Mouse (Mus musculus) CH12.LX (cell line): Measurements from ENCODE around the gene Hoxc4. TPM values are rescaled to one million over a fixed set of nuclear protein-coding genes. Genes with fewer than 3 reads are reported as not detected.

Experiments
- DNase-seq: peaks from one replicate; pipeline ENCODE4 v3.0.0-alpha.2; 2013; ENCODE audit errors: extremely low read depth
- H3K27ac ChIP-seq: 2 replicates; pipeline ENCODE4 v1.5.1; 2012; ENCODE audit warnings: low read depth, mild to moderate bottlenecking, control low read depth, moderate library complexity; ENCODE audit not compliant: insufficient read depth
- H3K27me3 ChIP-seq: replicated peaks from 2 replicates; pipeline ENCODE3; 2012; ENCODE audit warnings: inconsistent platforms
- H3K36me3 ChIP-seq, 2 experiments: replicated peaks in 1 of 2; 2 replicates each; pipeline versions ENCODE3 to v1.6.1; 2012; ENCODE audit warnings: inconsistent platforms in 1 of 2, low read length in 1 of 2, mild to moderate bottlenecking in 1 of 2, mixed read lengths in 1 of 2, moderate library complexity in 1 of 2; ENCODE audit not compliant: control insufficient read depth in 1 of 2, insufficient read depth in 1 of 2
- H3K4me1 ChIP-seq, 2 experiments: 2 replicates each; pipeline ENCODE4 v1.6.1; 2012; ENCODE audit warnings: inconsistent platforms in 1 of 2, moderate library complexity in 1 of 2; ENCODE audit not compliant: insufficient read depth in 2 of 2, control insufficient read depth in 1 of 2
- H3K4me2 ChIP-seq: 2 replicates; pipeline ENCODE4 v1.6.1; 2012; ENCODE audit warnings: low read depth, mild to moderate bottlenecking, control low read depth; ENCODE audit not compliant: poor library complexity, insufficient read depth, severe bottlenecking
- H3K4me3 ChIP-seq, 3 experiments: fragments of 150-350 bp in 1 of 3; sonication (generic) in 1 of 3; replicated peaks in 1 of 3; 2 replicates each; pipeline versions ENCODE3 to v1.5.1; 2011 to 2012; ENCODE audit warnings: low read depth in 2 of 3, low read length in 2 of 3, mild to moderate bottlenecking in 2 of 3, moderate library complexity in 2 of 3, control low read depth in 1 of 3, improper control_type of control experiment in 1 of 3, inconsistent platforms in 1 of 3, mixed read lengths in 1 of 3; ENCODE audit not compliant: poor library complexity in 1 of 3
- H3K79me2 ChIP-seq: replicated peaks from 2 replicates; pipeline ENCODE4 v1.6.1; 2012; ENCODE audit warnings: mild to moderate bottlenecking, moderate library complexity; ENCODE audit not compliant: control insufficient read depth, poor library complexity, insufficient read depth, severe bottlenecking; ENCODE audit errors: extremely low read depth
- H3K9ac ChIP-seq: 2 replicates; pipeline ENCODE4 v1.6.1; 2012; ENCODE audit warnings: low read depth, mild to moderate bottlenecking, control low read depth, moderate library complexity; ENCODE audit not compliant: insufficient read depth
- H3K9me3 ChIP-seq: replicated peaks from 2 replicates; pipeline ENCODE3; 2012; ENCODE audit warnings: low read length, inconsistent platforms, mixed read lengths
- CHD1 ChIP-seq: IDR thresholded peaks from 2 replicates; pipeline ENCODE4 v1.6.1; 2012; ENCODE audit warnings: low read depth, low read length, improper control_type of control experiment, inconsistent platforms
- CTCF ChIP-seq, 2 experiments: IDR thresholded peaks in 1 of 2; conservative IDR thresholded peaks in 1 of 2; 2 replicates each; pipeline ENCODE4 v1.5.1; 2011 to 2012; ENCODE audit warnings: low read depth in 2 of 2, low read length in 2 of 2, improper control_type of control experiment in 1 of 2, inconsistent platforms in 1 of 2, mild to moderate bottlenecking in 1 of 2, moderate library complexity in 1 of 2
- ELF1 ChIP-seq: IDR thresholded peaks from 2 replicates; pipeline ENCODE4 v1.6.1; 2014; ENCODE audit warnings: low read depth, mild to moderate bottlenecking, inconsistent platforms, low read length, improper control_type of control experiment
- ETS1 ChIP-seq: conservative IDR thresholded peaks from 2 replicates; pipeline ENCODE4 v1.6.1; 2012; ENCODE audit warnings: low read depth, mild to moderate bottlenecking, inconsistent platforms, low read length, improper control_type of control experiment, moderate library complexity
- HCFC1 ChIP-seq: IDR thresholded peaks from 2 replicates; pipeline ENCODE4 v1.6.1; 2012; ENCODE audit warnings: low read depth, mild to moderate bottlenecking, inconsistent platforms, low read length, improper control_type of control experiment
- JUN ChIP-seq: IDR thresholded peaks from 2 replicates; pipeline ENCODE4 v1.6.1; 2011; ENCODE audit warnings: low read depth, mild to moderate bottlenecking, low read length, improper control_type of control experiment, moderate library complexity; ENCODE audit not compliant: insufficient read depth
- MXI1 ChIP-seq: IDR thresholded peaks from 2 replicates; pipeline ENCODE4 v1.6.1; 2011; ENCODE audit warnings: mild to moderate bottlenecking, low read depth, low read length, improper control_type of control experiment
- SIN3A ChIP-seq: IDR thresholded peaks from 2 replicates; pipeline ENCODE4 v1.6.1; 2012; ENCODE audit warnings: low read length, improper control_type of control experiment, inconsistent platforms
- SMC3 ChIP-seq: IDR thresholded peaks from 2 replicates; pipeline ENCODE4 v1.6.1; 2011; ENCODE audit warnings: low read depth, low read length, improper control_type of control experiment
- TBP ChIP-seq: conservative IDR thresholded peaks from 2 replicates; pipeline ENCODE4 v1.6.1; 2011; ENCODE audit warnings: low read depth, low read length, improper control_type of control experiment
- TCF12 ChIP-seq: IDR thresholded peaks from 2 replicates; pipeline ENCODE4 v1.6.1; 2014; ENCODE audit warnings: low read depth, mild to moderate bottlenecking, inconsistent platforms, low read length, improper control_type of control experiment
- ZMIZ1 ChIP-seq: IDR thresholded peaks from 2 replicates; pipeline ENCODE4 v1.6.1; 2012; ENCODE audit warnings: low read depth, mild to moderate bottlenecking, inconsistent platforms, low read length, improper control_type of control experiment
- ZNF384 ChIP-seq: IDR thresholded peaks from 2 replicates; pipeline ENCODE4 v1.6.1; 2012; ENCODE audit warnings: low read depth, low read length, improper control_type of control experiment, inconsistent platforms
- dilution Hi-C: fragments of 300-500 bp; cut with MboI; formaldehyde crosslinking; loops from 2 replicates; pipeline ENCODE4 v1.14.3; 2020; ENCODE audit warnings: low sequenced_read_pairs; ENCODE audit not compliant: extremely low pct_unique_long_range_greater_than_20kb, extremely low pct_ligation_motif_present
- in situ Hi-C: fragments of 300-500 bp; cut with MboI; formaldehyde crosslinking; loops from 3 replicates; pipeline ENCODE4 v1.14.3; 2019; ENCODE audit warnings: low sequenced_read_pairs, low pct_ligation_motif_present, low pct_unique_long_range_greater_than_20kb, mixed read lengths
- polyA plus RNA-seq: library from polyadenylated mRNA; unstranded; fragments of >175 nt; gene quantifications from 2 replicates; pipeline ENCODE4 v1.2.1, GENCODE M21; 2012; ENCODE audit warnings: low read depth; ENCODE audit not compliant: insufficient read length
- total RNA-seq, 2 experiments: library from RNA; depleted of rRNA; stranded (reverse); fragments of 300-350 nt in 1 of 2; fragments of >200 nt in 1 of 2; gene quantifications; 2 replicates each; pipeline ENCODE4 v1.2.3; 2012 to 2014

Hoxc4 gene
- total and polyA plus RNA-seq, 3 experiments, result 5.7 to 31.7 (median 8.6) TPM

DNA sequence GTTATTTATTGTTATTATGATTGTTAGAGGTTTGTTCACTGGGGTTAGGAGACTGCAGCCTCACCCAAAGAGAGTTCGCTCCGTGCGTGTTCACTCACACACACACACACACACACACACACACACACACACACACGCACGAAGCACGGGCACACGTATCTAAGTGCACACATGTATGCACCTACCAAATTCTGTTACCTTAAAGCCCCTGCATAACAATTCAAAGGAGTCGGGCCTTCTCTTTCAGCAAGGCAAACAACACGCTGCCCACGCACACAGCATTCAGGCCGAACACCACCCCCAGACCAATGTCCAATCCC is 41.2 kb downstream of the Hoxc4 start:
- H3K4me2 ChIP-seq, result no peak overlapping the region
- H3K9me3 ChIP-seq, result no peaks in the 10 kb centered on the region
- no peak overlapping the region for H3K9ac ChIP-seq
- H3K27ac ChIP-seq, result no peak overlapping the region
- no peaks in the 10 kb centered on the region for H3K36me3 ChIP-seq
- H3K4me1 ChIP-seq, result peaks cover 0 to 14% of the 10 kb centered on the region in 2 experiments; a peak in 2 of 4 replicates
- DNase-seq, result no peak
- H3K79me2 ChIP-seq, result no peaks in the 10 kb centered on the region
- in situ Hi-C loops (no loop called here), dilution Hi-C loops (no loop called here)
- no peak for TF ChIP-seq CHD1
- TF ChIP-seq ZNF384, result no peak
- TF ChIP-seq SIN3A, result no peak
- TF ChIP-seq TBP, result no peak
- TF ChIP-seq HCFC1, result no peak
- TF ChIP-seq ELF1, result no peak
- no peak overlapping the region for H3K4me3 ChIP-seq
- peaks cover 1% of the 10 kb centered on the region for H3K27me3 ChIP-seq

DNA sequence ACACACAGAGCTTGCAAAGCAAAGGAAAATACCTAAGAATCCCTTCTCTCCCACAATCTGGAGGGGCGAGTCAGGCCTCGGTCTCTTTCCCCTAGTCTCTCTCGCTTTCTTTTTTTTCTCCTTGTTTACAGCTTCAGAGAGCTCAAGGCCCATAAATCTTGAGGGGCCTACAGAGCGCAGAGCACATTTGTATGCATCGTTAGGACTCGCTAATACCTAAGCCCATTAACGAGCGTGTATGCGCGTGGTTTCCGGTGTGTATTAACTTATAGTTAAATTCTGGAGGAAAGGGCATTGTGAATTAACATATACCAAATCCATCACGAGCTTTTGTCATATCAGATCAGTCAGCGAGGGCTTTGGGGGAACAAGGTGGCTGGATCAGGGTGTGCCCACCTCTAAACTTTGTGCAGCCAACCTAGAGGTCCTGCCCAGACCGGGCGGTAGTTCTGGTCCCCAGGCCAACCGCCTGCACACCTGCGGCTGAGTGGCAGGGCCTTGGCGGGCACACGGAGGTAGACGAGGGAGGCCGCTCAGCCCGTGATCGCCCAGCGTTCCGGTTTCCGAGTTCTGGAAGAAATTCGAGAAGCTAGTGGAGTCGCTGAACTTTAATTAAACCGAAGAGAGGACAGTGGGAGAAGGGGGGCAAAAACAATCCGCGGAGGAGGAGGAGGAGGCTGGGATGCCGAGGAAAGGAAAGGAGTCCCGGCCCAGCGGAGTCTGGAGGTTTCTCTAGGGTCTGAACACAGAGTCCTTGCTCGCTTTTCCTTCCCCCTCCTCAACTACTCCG is 41.8 kb downstream of the Hoxc4 start:
- Histone ChIP-seq H3K79me2 (no peaks in the 10 kb centered on the region), H3K9ac (no peak overlapping the region), H3K27me3 (peaks cover 1% of the 10 kb centered on the region), H3K9me3 (no peaks in the 10 kb centered on the region), H3K36me3 (no peaks in the 10 kb centered on the region), H3K4me2 (no peak overlapping the region), H3K27ac (no peak overlapping the region), H3K4me3 (no peak overlapping the region), H3K4me1 (peaks cover 0 to 8% of the 10 kb centered on the region in 2 experiments; a peak in 2 of 4 replicates)
- in situ Hi-C loops, result no loop called here
- dilution Hi-C loops, result no loop called here
- no peak for TF ChIP-seq ZMIZ1
- no peak for TF ChIP-seq TCF12
- TF ChIP-seq ETS1, result no peak
- no peak for TF ChIP-seq CTCF (conservative IDR thresholded peaks at IDR 0.05 in 1 of 2, IDR thresholded peaks at IDR 0.05 in 1 of 2; ENCODE audit: low read depth in 2 of 2, low read length in 2 of 2)
- TF ChIP-seq SIN3A, result no peak
- no peak for DNase-seq

- H3K27ac ChIP-seq, result no peak overlapping the region
- no peaks in the 10 kb centered on the region for H3K79me2 ChIP-seq
- in situ Hi-C loops, result no loop called here
- TF ChIP-seq SMC3, result no peak
- no peak for TF ChIP-seq JUN
- no peak for TF ChIP-seq CHD1
- TF ChIP-seq MXI1, result no peak
- dilution Hi-C loops, result no loop called here
- H3K27me3 ChIP-seq, result peaks cover 1% of the 10 kb centered on the region
- H3K9me3 ChIP-seq, result no peaks in the 10 kb centered on the region
- peaks cover 0 to 3% of the 10 kb centered on the region in 2 experiments; a peak in 1 of 4 replicates for H3K4me1 ChIP-seq
- no peaks in the 10 kb centered on the region for H3K36me3 ChIP-seq
- no peak for DNase-seq
- H3K9ac ChIP-seq, result no peak overlapping the region
- no peak overlapping the region for H3K4me3 ChIP-seq
- H3K4me2 ChIP-seq, result no peak overlapping the region
Measured at GRCm38 (mm10) chr15:103061131-103061825, 42.5 kb downstream of the Hoxc4 start.
